Mouse (Mus musculus): Measurements from ENCODE around the gene 4930579F01Rik. TPM values are rescaled to one million over a fixed set of nuclear protein-coding genes. Genes with fewer than 3 reads are reported as not detected.

4930579F01Rik gene
- polyA plus RNA-seq (2012; rRNA removed): 0.04 TPM in 2 replicates
- 0.12 and 0.19 TPM in 2 replicates for polyA plus RNA-seq (2014; fragmentation: Nextera tagmentation; extraction: Ambion mirVana)

GRCm38 (mm10) chr3:138193683-138194302 is at the start of gene 4930579F01Rik:
4930579F01Rik (minus strand) TSS chr3:138193825.
- Histone ChIP-seq H3K4me3 (replicated peaks; ENCODE audit: low read length) (no peak within 1 kb of the TSS), H3K27ac (replicated peaks; ENCODE audit: low read depth, low read length) (no peak within 1 kb of the TSS), H3K4me2 (replicated peaks; ENCODE audit: low read depth, low read length, severe bottlenecking) (no peak within 1 kb of the TSS), H3K36me3 (ENCODE audit: control insufficient read depth, insufficient read depth, low read length) (no peaks in the 10 kb centered on the region), H3K9me3 (ENCODE audit: control insufficient read depth, low read length) (no peaks in the 10 kb centered on the region), H3K9ac (ENCODE audit: low read depth, low read length, severe bottlenecking) (no peak within 1 kb of the TSS), H3K27me3 (ENCODE audit: control insufficient read depth, insufficient read depth, low read length) (no peaks in the 10 kb centered on the region), H3K4me1 (ENCODE audit: control insufficient read depth, insufficient read depth, low read length) (no peaks in the 10 kb centered on the region)
- DNase-seq (ENCODE audit: low spot score) (no peak), ATAC-seq (ENCODE audit: low FRiP score, low read depth) (no peak)
- no peak for TF ChIP-seq POLR2A (IDR thresholded peaks at IDR 0.05; ENCODE audit: borderline replicate concordance, extremely low read depth, insufficient read depth, insufficient read length)
- 83% methylated on average over 15 of the region's 15 CpGs for WGBS

- no peak overlapping the region for H3K4me2 ChIP-seq (replicated peaks; ENCODE audit: low read depth, low read length, severe bottlenecking)
- H3K36me3 ChIP-seq (ENCODE audit: control insufficient read depth, insufficient read depth, low read length): no peaks in the 10 kb centered on the region
- H3K27me3 ChIP-seq (ENCODE audit: control insufficient read depth, insufficient read depth, low read length): no peaks in the 10 kb centered on the region
- no peak overlapping the region for H3K4me3 ChIP-seq (replicated peaks; ENCODE audit: low read length)
- no peak for ATAC-seq (ENCODE audit: low FRiP score, low read depth)
- TF ChIP-seq POLR2A (IDR thresholded peaks at IDR 0.05; ENCODE audit: borderline replicate concordance, extremely low read depth, insufficient read depth, insufficient read length): no peak
- no peak overlapping the region for H3K27ac ChIP-seq (replicated peaks; ENCODE audit: low read depth, low read length)
- H3K9ac ChIP-seq (ENCODE audit: low read depth, low read length, severe bottlenecking): no peak overlapping the region
- H3K4me1 ChIP-seq (ENCODE audit: control insufficient read depth, insufficient read depth, low read length): peaks cover 13% of the 10 kb centered on the region
- 51% methylated on average over 6 of the region's 6 CpGs for WGBS
- no peaks in the 10 kb centered on the region for H3K9me3 ChIP-seq (ENCODE audit: control insufficient read depth, low read length)
- DNase-seq (ENCODE audit: low spot score): no peak
These were observed 49.3 kb upstream of the 4930579F01Rik start for GRCm38 (mm10) chr3:138242933-138243332.

GRCm38 (mm10) chr3:138242021-138242726 is 48.5 kb upstream of the 4930579F01Rik start:
- Histone ChIP-seq H3K9ac (ENCODE audit: low read depth, low read length, severe bottlenecking) (no peak overlapping the region), H3K36me3 (ENCODE audit: control insufficient read depth, insufficient read depth, low read length) (no peaks in the 10 kb centered on the region), H3K27me3 (ENCODE audit: control insufficient read depth, insufficient read depth, low read length) (no peaks in the 10 kb centered on the region), H3K4me1 (ENCODE audit: control insufficient read depth, insufficient read depth, low read length) (peaks cover 13% of the 10 kb centered on the region), H3K4me3 (replicated peaks; ENCODE audit: low read length) (no peak overlapping the region), H3K4me2 (replicated peaks; ENCODE audit: low read depth, low read length, severe bottlenecking) (no peak overlapping the region), H3K27ac (replicated peaks; ENCODE audit: low read depth, low read length) (no peak overlapping the region), H3K9me3 (ENCODE audit: control insufficient read depth, low read length) (no peaks in the 10 kb centered on the region)
- ATAC-seq (ENCODE audit: low FRiP score, low read depth) (no peak), DNase-seq (ENCODE audit: low spot score) (no peak)
- no peak for TF ChIP-seq POLR2A (IDR thresholded peaks at IDR 0.05; ENCODE audit: borderline replicate concordance, extremely low read depth, insufficient read depth, insufficient read length)
- WGBS: 41% methylated on average over 14 of the region's 14 CpGs

GRCm38 (mm10) chr3:138241371-138241770 is 47.7 kb upstream of the 4930579F01Rik start:
- Histone ChIP-seq H3K27me3 (ENCODE audit: control insufficient read depth, insufficient read depth, low read length) (no peaks in the 10 kb centered on the region), H3K36me3 (ENCODE audit: control insufficient read depth, insufficient read depth, low read length) (no peaks in the 10 kb centered on the region), H3K9me3 (ENCODE audit: control insufficient read depth, low read length) (no peaks in the 10 kb centered on the region), H3K4me1 (ENCODE audit: control insufficient read depth, insufficient read depth, low read length) (peaks cover 13% of the 10 kb centered on the region), H3K4me2 (replicated peaks; ENCODE audit: low read depth, low read length, severe bottlenecking) (no peak overlapping the region), H3K4me3 (replicated peaks; ENCODE audit: low read length) (no peak overlapping the region), H3K27ac (replicated peaks; ENCODE audit: low read depth, low read length) (no peak overlapping the region), H3K9ac (ENCODE audit: low read depth, low read length, severe bottlenecking) (no peak overlapping the region)
- no peak for DNase-seq (ENCODE audit: low spot score)
- no peak for ATAC-seq (ENCODE audit: low FRiP score, low read depth)
- 25% methylated on average over 6 of the region's 6 CpGs for WGBS
- no peak for TF ChIP-seq POLR2A (IDR thresholded peaks at IDR 0.05; ENCODE audit: borderline replicate concordance, extremely low read depth, insufficient read depth, insufficient read length)

- no peak for DNase-seq (ENCODE audit: low spot score)
- no peak overlapping the region for H3K9ac ChIP-seq (ENCODE audit: low read depth, low read length, severe bottlenecking)
- no peak for TF ChIP-seq POLR2A (IDR thresholded peaks at IDR 0.05; ENCODE audit: borderline replicate concordance, extremely low read depth, insufficient read depth, insufficient read length)
- 21% methylated on average over 5 of the region's 5 CpGs for WGBS
- ATAC-seq (ENCODE audit: low FRiP score, low read depth): peak; percentile 51; the same call in 1 of the 2 replicates
- no peaks in the 10 kb centered on the region for H3K9me3 ChIP-seq (ENCODE audit: control insufficient read depth, low read length)
- no peaks in the 10 kb centered on the region for H3K27me3 ChIP-seq (ENCODE audit: control insufficient read depth, insufficient read depth, low read length)
- H3K4me2 ChIP-seq (replicated peaks; ENCODE audit: low read depth, low read length, severe bottlenecking): no peak overlapping the region
- peaks cover 13% of the 10 kb centered on the region for H3K4me1 ChIP-seq (ENCODE audit: control insufficient read depth, insufficient read depth, low read length)
- no peak overlapping the region for H3K27ac ChIP-seq (replicated peaks; ENCODE audit: low read depth, low read length)
- H3K36me3 ChIP-seq (ENCODE audit: control insufficient read depth, insufficient read depth, low read length): no peaks in the 10 kb centered on the region
- H3K4me3 ChIP-seq (replicated peaks; ENCODE audit: low read length): no peak overlapping the region
These were observed 47.3 kb upstream of the 4930579F01Rik start for GRCm38 (mm10) chr3:138240942-138241341.

Data from limb, embryonic 14.5 days (tissue).